Mouse (Mus musculus): ENCODE results near the gene Sgpl1. TPM values are rescaled to one million over a fixed set of nuclear protein-coding genes. Genes with fewer than 3 reads are reported as not detected.

Sgpl1 gene
- polyA plus RNA-seq, 1 experiment from 2014 or later = 63.6 TPM

DNA sequence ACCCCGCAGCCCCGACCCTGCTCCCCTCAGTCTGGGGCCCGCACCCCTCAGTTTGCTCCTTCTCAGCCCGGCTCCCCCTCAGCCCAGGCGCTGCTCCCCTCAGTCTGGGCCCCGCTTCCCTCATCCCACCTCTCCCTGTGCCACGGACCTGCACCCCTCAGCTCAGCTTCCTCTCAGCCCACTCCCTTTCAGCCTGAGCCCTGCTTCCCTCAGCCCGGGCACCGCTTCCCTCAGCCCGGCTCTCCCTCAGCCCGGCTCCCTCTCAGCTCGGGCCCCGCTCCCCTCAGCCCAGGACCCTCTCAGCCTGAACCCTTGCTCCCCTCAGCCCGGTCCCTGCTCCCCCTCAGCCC is 721 bp downstream of the Sgpl1 start:
- Histone ChIP-seq H3K27ac (ENCODE audit: low read length) (peak overlapping the region; percentile 96), H3K27me3 (ENCODE audit: control insufficient read depth, insufficient read depth, low read length) (no peaks in the 10 kb centered on the region), H3K4me2 (replicated peaks; ENCODE audit: low read depth, low read length) (peak overlapping the region; percentile 92), H3K4me1 (ENCODE audit: control insufficient read depth, insufficient read depth, low read length) (peaks cover 5% of the 10 kb centered on the region; the same call in 1 of the 2 replicates), H3K9ac (replicated peaks; ENCODE audit: low read depth, low read length) (peak overlapping the region; percentile 87), H3K36me3 (ENCODE audit: control insufficient read depth, insufficient read depth, low read length) (no peaks in the 10 kb centered on the region), H3K9me3 (ENCODE audit: control insufficient read depth, low read depth, low read length) (no peaks in the 10 kb centered on the region), H3K4me3 (ENCODE audit: low read depth, low read length) (peak overlapping the region; percentile 79)
- peak; percentile 57 for ATAC-seq (ENCODE audit: insufficient number of reproducible peaks, insufficient read depth, low FRiP score, low read depth)
- 1% methylated on average over 11 of the region's 14 CpGs for WGBS

GRCm38 (mm10) chr10:61146119-61146806 is 1.2 kb downstream of the Sgpl1 start:
- WGBS = 0% methylated on average over 34 of the region's 53 CpGs
- H3K36me3 ChIP-seq (ENCODE audit: control insufficient read depth, insufficient read depth, low read length) = no peaks in the 10 kb centered on the region
- peaks cover 5% of the 10 kb centered on the region; the same call in 1 of the 2 replicates for H3K4me1 ChIP-seq (ENCODE audit: control insufficient read depth, insufficient read depth, low read length)
- H3K27ac ChIP-seq (ENCODE audit: low read length) = peak overlapping the region; percentile 96
- no peaks in the 10 kb centered on the region for H3K9me3 ChIP-seq (ENCODE audit: control insufficient read depth, low read depth, low read length)
- H3K27me3 ChIP-seq (ENCODE audit: control insufficient read depth, insufficient read depth, low read length) = no peaks in the 10 kb centered on the region
- ATAC-seq (ENCODE audit: insufficient number of reproducible peaks, insufficient read depth, low FRiP score, low read depth) = peak; percentile 57
- peak overlapping the region; percentile 79 for H3K4me3 ChIP-seq (ENCODE audit: low read depth, low read length)
- H3K9ac ChIP-seq (replicated peaks; ENCODE audit: low read depth, low read length) = peak overlapping the region; percentile 87
- H3K4me2 ChIP-seq (replicated peaks; ENCODE audit: low read depth, low read length) = peak overlapping the region; percentile 92

DNA sequence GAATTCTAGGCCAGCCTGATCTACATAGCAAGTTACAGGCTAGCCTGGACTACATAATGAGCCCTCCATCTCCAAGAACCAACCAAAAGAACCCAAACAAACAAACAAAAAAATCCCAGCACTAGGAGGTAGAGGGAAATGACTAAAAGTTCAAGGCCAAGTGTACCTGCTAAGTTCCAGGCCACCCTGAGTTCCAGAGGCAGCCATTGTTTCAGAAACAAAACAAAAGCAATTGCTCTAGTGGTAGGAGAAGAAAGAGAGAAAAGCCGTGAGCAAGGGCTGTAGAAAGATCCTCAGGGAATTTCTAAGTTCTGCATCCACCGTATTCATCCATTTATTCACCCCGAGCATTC is 1.8 kb downstream of the Sgpl1 start:
- H3K36me3 ChIP-seq (ENCODE audit: control insufficient read depth, insufficient read depth, low read length) = no peaks in the 10 kb centered on the region
- peak overlapping the region; percentile 92 for H3K4me2 ChIP-seq (replicated peaks; ENCODE audit: low read depth, low read length)
- no peaks in the 10 kb centered on the region for H3K9me3 ChIP-seq (ENCODE audit: control insufficient read depth, low read depth, low read length)
- peak overlapping the region; percentile 87 for H3K9ac ChIP-seq (replicated peaks; ENCODE audit: low read depth, low read length)
- H3K4me1 ChIP-seq (ENCODE audit: control insufficient read depth, insufficient read depth, low read length) = peaks cover 5% of the 10 kb centered on the region; the same call in 1 of the 2 replicates
- no peaks in the 10 kb centered on the region for H3K27me3 ChIP-seq (ENCODE audit: control insufficient read depth, insufficient read depth, low read length)
- peak overlapping the region; percentile 96 for H3K27ac ChIP-seq (ENCODE audit: low read length)
- 2% methylated on average over 3 of the region's 3 CpGs for WGBS
- peak overlapping the region; percentile 79 for H3K4me3 ChIP-seq (ENCODE audit: low read depth, low read length)
- no peak for ATAC-seq (ENCODE audit: insufficient number of reproducible peaks, insufficient read depth, low FRiP score, low read depth)

GRCm38 (mm10) chr10:61143343-61143742 is 4.2 kb downstream of the Sgpl1 start:
- ATAC-seq (ENCODE audit: insufficient number of reproducible peaks, insufficient read depth, low FRiP score, low read depth) = no peak
- WGBS = 89% methylated on average over 2 of the region's 2 CpGs
- Histone ChIP-seq H3K27me3 (ENCODE audit: control insufficient read depth, insufficient read depth, low read length) (no peaks in the 10 kb centered on the region), H3K36me3 (ENCODE audit: control insufficient read depth, insufficient read depth, low read length) (0 out of 2 replicates have a peak, but pooled peaks cover 5% of the 10 kb centered on the region), H3K4me1 (ENCODE audit: control insufficient read depth, insufficient read depth, low read length) (peaks cover 5% of the 10 kb centered on the region; the same call in 1 of the 2 replicates), H3K9me3 (ENCODE audit: control insufficient read depth, low read depth, low read length) (no peaks in the 10 kb centered on the region), H3K27ac (ENCODE audit: low read length) (no peak overlapping the region), H3K4me3 (ENCODE audit: low read depth, low read length) (no peak overlapping the region), H3K4me2 (replicated peaks; ENCODE audit: low read depth, low read length) (no peak overlapping the region), H3K9ac (replicated peaks; ENCODE audit: low read depth, low read length) (no peak overlapping the region)

GRCm38 (mm10) chr10:61137567-61137966 is 9.9 kb downstream of the Sgpl1 start:
- Histone ChIP-seq H3K9ac (replicated peaks; ENCODE audit: low read depth, low read length) (no peak overlapping the region), H3K36me3 (ENCODE audit: control insufficient read depth, insufficient read depth, low read length) (0 out of 2 replicates have a peak, but pooled peaks cover 5% of the 10 kb centered on the region), H3K4me2 (replicated peaks; ENCODE audit: low read depth, low read length) (no peak overlapping the region), H3K4me3 (ENCODE audit: low read depth, low read length) (no peak overlapping the region), H3K27me3 (ENCODE audit: control insufficient read depth, insufficient read depth, low read length) (no peaks in the 10 kb centered on the region), H3K4me1 (ENCODE audit: control insufficient read depth, insufficient read depth, low read length) (no peaks in the 10 kb centered on the region), H3K27ac (ENCODE audit: low read length) (no peak overlapping the region), H3K9me3 (ENCODE audit: control insufficient read depth, low read depth, low read length) (no peaks in the 10 kb centered on the region)
- 54% methylated on average over 1 of the region's 1 CpGs for WGBS
- ATAC-seq (ENCODE audit: insufficient number of reproducible peaks, insufficient read depth, low FRiP score, low read depth) = no peak

DNA sequence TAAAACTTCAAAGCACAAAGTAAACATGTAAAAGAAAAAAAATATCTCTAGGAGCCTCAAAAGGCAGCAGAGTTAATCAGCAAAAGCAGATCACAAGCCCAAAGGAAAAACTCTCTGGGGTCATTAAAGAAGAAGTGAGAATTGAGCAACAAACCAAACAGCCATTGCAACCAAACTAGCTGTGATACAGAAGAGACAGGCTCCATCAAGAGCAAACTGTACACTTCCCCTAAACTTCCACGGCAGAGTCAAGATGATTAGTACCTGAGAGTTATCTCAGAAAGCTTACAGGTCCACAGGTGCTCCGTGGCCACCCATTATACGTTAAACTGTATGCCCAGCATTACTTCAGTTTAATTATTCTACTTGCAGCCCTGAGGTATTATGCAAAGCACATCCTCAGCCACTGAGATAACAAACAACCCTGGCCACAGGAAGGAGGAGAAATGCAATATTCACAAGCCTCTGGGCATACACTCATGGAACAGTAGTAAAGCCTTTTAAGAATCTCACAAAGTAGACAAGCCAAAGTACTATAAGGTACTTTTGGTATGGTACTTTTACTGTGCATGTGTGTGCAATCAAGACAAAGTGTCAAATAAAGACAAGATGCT is 12.2 kb downstream of the Sgpl1 start:
- Histone ChIP-seq H3K9ac (replicated peaks; ENCODE audit: low read depth, low read length) (no peak overlapping the region), H3K27me3 (ENCODE audit: control insufficient read depth, insufficient read depth, low read length) (no peaks in the 10 kb centered on the region), H3K9me3 (ENCODE audit: control insufficient read depth, low read depth, low read length) (no peaks in the 10 kb centered on the region), H3K4me1 (ENCODE audit: control insufficient read depth, insufficient read depth, low read length) (no peaks in the 10 kb centered on the region), H3K36me3 (ENCODE audit: control insufficient read depth, insufficient read depth, low read length) (0 out of 2 replicates have a peak, but pooled peaks cover 5% of the 10 kb centered on the region), H3K27ac (ENCODE audit: low read length) (no peak overlapping the region), H3K4me3 (ENCODE audit: low read depth, low read length) (no peak overlapping the region), H3K4me2 (replicated peaks; ENCODE audit: low read depth, low read length) (no peak overlapping the region)
- no peak for ATAC-seq (ENCODE audit: insufficient number of reproducible peaks, insufficient read depth, low FRiP score, low read depth)
- 60% methylated on average over 3 of the region's 3 CpGs for WGBS

GRCm38 (mm10) chr10:61134041-61134440 is 13.5 kb downstream of the Sgpl1 start:
- Histone ChIP-seq H3K27me3 (ENCODE audit: control insufficient read depth, insufficient read depth, low read length) (no peaks in the 10 kb centered on the region), H3K36me3 (ENCODE audit: control insufficient read depth, insufficient read depth, low read length) (no peaks in the 10 kb centered on the region), H3K27ac (ENCODE audit: low read length) (no peak overlapping the region), H3K4me1 (ENCODE audit: control insufficient read depth, insufficient read depth, low read length) (no peaks in the 10 kb centered on the region), H3K9me3 (ENCODE audit: control insufficient read depth, low read depth, low read length) (no peaks in the 10 kb centered on the region), H3K4me2 (replicated peaks; ENCODE audit: low read depth, low read length) (no peak overlapping the region), H3K9ac (replicated peaks; ENCODE audit: low read depth, low read length) (no peak overlapping the region), H3K4me3 (ENCODE audit: low read depth, low read length) (no peak overlapping the region)
- ATAC-seq (ENCODE audit: insufficient number of reproducible peaks, insufficient read depth, low FRiP score, low read depth) = no peak
- WGBS = 85% methylated on average over 4 of the region's 4 CpGs

GRCm38 (mm10) chr10:61130959-61131358 is 16.5 kb downstream of the Sgpl1 start:
- Histone ChIP-seq H3K27ac (ENCODE audit: low read length) (no peak overlapping the region), H3K36me3 (ENCODE audit: control insufficient read depth, insufficient read depth, low read length) (no peaks in the 10 kb centered on the region), H3K27me3 (ENCODE audit: control insufficient read depth, insufficient read depth, low read length) (no peaks in the 10 kb centered on the region), H3K4me2 (replicated peaks; ENCODE audit: low read depth, low read length) (no peak overlapping the region), H3K9ac (replicated peaks; ENCODE audit: low read depth, low read length) (no peak overlapping the region), H3K4me3 (ENCODE audit: low read depth, low read length) (no peak overlapping the region), H3K9me3 (ENCODE audit: control insufficient read depth, low read depth, low read length) (no peaks in the 10 kb centered on the region), H3K4me1 (ENCODE audit: control insufficient read depth, insufficient read depth, low read length) (no peaks in the 10 kb centered on the region)
- no peak for ATAC-seq (ENCODE audit: insufficient number of reproducible peaks, insufficient read depth, low FRiP score, low read depth)
- 79% methylated on average over 3 of the region's 3 CpGs for WGBS

Data from stomach, embryonic 14.5 days (tissue).